Mouse (Mus musculus): ENCODE results near the gene Polr3h. TPM values are rescaled to one million over a fixed set of nuclear protein-coding genes. Genes with fewer than 3 reads are reported as not detected.

The Polr3h gene
- total RNA-seq, 2 experiments from 2014 or later: 46.7 to 58.5 TPM

DNA sequence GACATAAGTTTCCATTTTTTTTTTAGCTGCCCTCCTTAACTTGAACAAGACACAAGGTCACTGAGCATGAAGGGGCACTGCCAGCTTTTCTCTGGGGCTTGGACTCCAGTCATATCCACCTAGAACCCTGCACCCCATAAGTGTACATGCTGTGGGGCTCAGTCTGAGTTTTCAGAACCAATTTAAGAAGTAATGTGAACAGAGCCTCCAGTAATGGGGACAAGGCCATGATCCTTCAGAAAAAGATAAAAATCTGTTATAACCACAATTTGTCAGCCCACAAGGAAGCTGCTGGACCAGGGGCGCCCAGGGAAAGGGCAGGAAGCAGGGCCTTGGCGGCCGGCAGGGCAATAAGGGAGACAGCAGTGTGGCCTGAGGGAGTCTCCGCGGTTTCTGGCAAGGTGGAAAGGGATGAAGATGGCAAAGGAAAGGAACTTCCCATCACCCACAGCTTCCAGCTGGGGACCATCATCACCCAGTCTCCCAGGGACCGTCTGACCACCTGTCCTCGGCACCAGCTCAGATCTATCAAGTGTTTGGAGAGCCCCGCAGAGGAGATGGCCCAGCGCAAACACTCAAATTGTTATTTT is 73.5 kb downstream of the Polr3h start:
- DNase-seq (ENCODE audit: low spot score in 2 of 2): no peak
- intact Hi-C loops (cut with DNase I): no loop called here

DNA sequence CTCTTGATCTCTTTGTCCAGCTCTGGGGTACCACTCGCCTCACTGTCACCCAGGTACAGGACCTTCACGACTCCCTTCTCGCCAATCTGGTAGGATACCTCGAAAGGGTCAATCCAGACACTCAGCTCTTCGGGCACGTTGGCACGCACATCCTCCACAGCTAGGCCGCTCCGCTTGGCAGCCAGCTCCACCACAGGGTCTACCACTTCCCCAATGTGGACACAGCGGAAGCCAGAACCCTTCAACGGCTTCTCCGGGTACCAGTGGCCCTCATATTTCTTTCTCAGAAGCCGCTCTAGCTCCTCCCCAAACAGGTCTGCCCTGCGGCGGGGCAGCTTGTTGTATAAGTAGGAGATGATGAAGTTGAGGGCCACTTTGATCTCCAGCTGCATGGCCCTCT is 74.7 kb downstream of the Polr3h start:
- DNase-seq (ENCODE audit: low spot score in 2 of 2): no peak
- intact Hi-C loops (cut with DNase I): no loop called here

DNA sequence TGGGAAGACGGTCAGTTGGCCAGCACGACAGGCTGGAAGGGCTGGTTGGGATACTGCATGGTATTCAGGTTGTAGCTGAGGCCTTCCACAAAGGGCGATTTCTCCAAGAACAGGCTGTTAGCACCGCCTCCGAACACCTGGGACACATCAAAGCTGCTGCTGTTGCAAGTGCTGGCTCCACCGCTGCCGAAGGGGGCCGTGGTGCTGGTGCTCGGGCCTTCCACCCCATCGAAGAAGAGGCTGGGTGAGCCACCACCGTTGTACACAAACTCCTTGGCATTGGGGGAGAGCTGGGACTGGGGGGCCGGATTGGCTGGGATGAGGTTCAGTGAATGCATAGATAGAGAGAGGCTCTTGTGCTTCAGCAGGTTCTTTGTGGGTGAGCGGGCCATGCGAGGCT is 75.3 kb downstream of the Polr3h start:
- intact Hi-C loops (cut with DNase I): no loop called here
- no peak for DNase-seq (ENCODE audit: low spot score in 2 of 2)

DNA sequence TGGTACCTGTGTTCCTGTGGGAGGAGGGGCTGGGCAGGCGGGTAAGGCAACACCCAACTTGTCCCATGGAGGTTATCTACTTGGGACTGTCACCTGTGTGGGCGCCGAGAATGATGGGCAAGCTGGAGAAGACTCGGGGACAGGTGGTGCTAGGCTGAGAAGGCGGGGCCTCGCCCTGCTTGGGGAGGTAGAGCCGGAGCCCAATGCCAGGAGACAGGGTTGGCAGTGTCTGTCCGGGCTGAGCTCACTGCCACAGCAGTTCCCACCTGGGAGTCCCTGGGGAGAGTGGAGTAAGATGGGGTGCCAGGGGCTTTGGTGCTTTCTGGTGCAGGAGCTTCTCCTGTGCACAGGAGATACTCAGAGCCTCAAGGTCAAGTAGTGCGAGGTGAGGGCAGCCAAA is 76.9 kb downstream of the Polr3h start:
- no peak for DNase-seq (ENCODE audit: low spot score in 2 of 2)
- intact Hi-C loops (cut with DNase I): no loop called here

DNA sequence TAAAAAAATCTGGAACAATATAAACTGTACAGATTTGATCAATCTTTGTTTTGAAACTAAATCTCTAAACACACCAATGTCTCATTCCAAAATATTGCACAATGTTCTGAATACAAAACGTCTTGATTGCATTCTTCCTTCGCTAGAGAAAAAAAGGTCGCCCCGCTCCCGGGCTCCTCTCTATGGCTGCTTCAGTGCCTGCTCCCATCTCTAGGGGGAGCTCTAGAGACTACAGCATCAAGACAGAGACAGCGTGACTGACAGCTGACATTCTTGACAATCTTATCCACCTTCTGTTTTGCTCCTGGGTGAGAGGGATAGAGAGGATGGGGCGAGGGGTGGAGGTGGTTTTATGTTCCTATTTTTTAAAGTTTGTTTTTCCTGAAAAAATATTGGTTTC is 77.7 kb downstream of the Polr3h start:
- intact Hi-C loops (cut with DNase I): no loop called here
- no peak for DNase-seq (ENCODE audit: low spot score in 2 of 2)

DNA sequence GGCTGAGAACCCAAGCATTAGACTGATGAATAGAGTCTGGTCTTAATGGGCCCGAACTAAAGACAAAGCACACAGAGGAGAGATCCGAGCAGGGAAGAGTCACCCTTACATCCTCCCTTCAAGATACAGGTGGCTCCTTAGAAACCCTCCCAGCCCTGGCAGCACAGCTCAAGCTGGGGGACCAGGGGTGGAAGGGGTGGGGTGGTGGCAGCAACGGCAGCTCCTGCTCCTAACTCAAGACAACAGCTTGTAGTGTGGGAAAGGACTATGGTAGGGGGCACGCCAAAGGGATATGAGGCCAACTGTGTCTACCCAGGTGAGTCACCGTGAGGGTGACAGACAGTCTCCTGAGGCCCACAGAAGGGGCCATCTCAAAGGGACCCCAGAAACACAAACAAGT is 78.2 kb downstream of the Polr3h start:
- intact Hi-C loops (cut with DNase I): no loop called here

DNA sequence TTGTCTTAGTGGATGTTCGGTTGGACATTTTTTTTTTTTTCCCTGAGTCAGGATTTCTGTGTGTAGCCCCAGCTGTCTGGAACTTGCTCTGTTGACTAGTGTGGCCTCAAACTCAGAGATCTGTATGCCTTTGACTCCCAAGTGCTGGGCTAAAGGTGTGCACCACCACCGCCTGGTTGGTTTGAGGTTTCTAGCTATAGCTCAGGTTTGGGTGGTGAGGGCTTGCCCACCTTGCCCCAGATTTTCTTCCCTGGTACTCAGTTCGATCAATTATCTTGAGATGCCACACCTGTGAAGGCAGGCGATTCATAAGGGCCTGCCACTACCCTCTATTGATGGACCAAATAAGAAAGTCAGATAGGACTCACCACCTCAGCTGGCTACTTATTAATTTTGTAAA is 78.9 kb downstream of the Polr3h start:
- intact Hi-C loops (cut with DNase I): no loop called here
- no peak for DNase-seq (ENCODE audit: low spot score in 2 of 2)

More for the DNA sequence above, 78.2 kb downstream of the Polr3h start:
- DNase-seq (ENCODE audit: low spot score in 2 of 2): no peak

DNA sequence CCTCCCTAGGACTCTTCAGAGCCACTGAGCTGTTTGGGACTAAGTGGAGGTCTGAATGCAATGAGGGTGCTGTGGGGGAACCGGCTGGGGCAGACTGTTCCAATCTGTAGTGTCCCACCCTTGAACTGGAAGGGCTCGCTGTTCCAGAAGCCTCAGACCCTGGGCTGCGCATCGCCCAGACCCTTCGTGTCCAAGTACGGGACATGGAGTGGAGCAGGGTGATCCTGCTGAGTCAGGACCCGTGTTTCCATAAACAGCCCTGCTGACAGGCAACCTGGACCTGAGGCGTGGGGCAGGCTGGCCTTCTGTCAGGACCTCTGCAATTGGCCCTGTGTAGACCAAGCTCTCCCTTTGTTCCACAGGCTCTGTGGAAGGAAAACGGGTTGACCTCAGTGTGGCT is 79.3 kb downstream of the Polr3h start:
- no peak for DNase-seq (ENCODE audit: low spot score in 2 of 2)
- intact Hi-C loops (cut with DNase I): no loop called here

DNA sequence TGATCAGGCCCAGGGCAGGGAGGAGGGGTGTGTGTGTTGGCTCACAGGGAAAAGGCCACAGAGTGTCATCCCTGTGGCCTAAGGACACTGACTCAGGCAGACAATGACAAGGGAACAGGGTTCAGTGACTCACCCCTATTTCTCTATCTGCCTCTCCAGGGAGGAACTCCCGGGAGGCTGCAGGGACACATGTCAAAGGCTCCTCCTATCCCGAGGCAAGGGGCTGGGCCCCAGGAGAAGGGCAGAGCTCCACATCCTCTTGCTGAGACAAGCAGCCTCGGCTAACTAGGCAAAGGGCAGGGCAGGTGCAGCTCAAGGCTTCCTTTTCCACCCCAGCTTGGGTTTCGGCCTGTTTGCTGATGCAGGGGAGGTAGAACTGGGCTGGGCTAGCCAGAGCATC is 80.3 kb downstream of the Polr3h start:
- intact Hi-C loops (cut with DNase I): no loop called here
- DNase-seq (ENCODE audit: low spot score in 2 of 2): no peak

DNA sequence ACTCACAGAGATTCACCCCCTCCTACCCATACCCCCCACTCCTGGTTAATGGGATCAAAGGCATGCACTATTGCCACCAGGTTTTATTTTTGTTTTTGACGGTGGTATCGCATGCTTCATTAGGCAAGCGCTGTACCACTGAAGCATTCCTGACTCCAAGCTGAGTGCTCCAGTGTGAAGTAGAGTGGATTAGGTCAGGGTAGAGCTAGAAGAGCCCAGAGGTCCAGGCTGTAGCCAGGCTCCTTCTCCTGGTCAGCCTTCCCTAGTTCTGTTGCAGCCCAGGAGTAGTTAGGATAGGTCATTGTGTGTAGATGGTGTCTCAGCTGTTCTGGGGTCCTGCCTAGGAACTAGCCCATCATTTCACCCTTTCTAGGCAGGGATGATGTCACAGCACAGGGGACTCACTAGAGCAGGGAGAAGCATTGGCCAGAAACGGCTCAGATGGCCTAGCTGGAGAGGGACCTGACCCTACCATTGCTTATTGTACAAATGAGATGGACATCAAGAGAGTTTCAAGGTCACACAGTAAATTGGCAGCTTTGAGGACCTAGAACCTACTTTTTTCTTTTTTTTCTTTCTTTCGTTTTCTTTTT is 80.9 kb downstream of the Polr3h start:
- no peak for DNase-seq (ENCODE audit: low spot score in 2 of 2)
- intact Hi-C loops (cut with DNase I): no loop called here

DNA sequence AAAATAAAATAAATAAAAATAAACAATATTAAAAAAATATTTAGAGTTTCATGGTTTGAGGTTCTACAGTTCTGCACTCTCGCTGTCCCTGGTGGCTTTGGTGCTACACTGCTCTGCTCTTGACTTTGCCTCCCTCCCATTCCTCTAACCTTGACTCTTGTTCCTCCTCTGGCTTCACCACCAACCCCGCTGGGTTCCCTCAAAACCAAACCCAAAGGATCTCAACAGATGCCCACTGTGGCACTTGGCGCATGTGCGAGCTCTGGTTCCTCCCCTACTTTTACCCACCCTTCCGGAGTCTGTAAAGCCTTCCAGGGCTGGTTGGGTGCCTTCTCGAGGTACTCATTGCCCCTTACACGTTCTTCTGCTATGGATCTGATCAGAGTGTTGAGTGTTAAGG is 83.8 kb downstream of the Polr3h start:
- intact Hi-C loops (cut with DNase I): no loop called here
- DNase-seq (ENCODE audit: low spot score in 2 of 2): no peak

DNA sequence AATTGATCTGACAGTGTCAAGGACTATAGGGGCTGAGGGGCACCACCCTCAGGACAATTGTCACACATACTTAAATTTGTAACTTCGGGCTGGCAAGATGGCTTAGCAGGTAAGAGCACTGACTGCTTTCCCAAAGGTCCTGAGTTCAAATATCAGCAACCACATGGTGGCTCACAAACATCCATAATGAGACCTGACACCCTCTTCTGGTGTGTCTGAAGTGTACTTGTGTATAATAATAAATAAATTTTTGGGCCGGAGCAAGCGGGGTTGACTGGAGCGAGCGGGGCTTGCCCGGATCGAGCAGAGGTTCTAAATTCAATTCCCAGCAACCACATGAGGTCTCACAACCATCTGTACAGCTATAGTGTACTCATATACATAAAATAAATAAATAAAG is 85.7 kb downstream of the Polr3h start:
- DNase-seq (ENCODE audit: low spot score in 2 of 2): no peak
- intact Hi-C loops (cut with DNase I): no loop called here

DNA sequence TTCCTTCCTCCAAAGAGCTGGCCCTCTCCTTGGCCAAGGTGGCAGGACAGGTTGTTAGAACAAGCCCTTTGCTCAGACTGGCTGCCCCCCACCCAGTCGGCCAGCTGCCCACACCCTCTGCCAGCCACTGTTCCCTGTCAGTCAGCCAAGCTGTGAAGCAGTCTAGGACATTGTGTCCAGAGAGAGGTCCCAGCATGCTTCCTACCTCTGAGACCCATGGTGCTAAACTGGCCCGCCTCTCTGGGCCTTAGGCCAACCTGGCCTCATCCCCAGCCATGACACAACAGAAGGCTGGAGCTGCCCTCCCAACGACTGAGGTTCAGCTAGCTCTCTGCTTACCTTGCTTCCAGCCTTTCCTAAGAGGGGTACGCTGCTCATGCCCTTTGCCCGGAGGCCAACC is 86.4 kb downstream of the Polr3h start:
- intact Hi-C loops (cut with DNase I): no loop called here
- DNase-seq (ENCODE audit: low spot score in 2 of 2): peak; percentile 69 to 78

DNA sequence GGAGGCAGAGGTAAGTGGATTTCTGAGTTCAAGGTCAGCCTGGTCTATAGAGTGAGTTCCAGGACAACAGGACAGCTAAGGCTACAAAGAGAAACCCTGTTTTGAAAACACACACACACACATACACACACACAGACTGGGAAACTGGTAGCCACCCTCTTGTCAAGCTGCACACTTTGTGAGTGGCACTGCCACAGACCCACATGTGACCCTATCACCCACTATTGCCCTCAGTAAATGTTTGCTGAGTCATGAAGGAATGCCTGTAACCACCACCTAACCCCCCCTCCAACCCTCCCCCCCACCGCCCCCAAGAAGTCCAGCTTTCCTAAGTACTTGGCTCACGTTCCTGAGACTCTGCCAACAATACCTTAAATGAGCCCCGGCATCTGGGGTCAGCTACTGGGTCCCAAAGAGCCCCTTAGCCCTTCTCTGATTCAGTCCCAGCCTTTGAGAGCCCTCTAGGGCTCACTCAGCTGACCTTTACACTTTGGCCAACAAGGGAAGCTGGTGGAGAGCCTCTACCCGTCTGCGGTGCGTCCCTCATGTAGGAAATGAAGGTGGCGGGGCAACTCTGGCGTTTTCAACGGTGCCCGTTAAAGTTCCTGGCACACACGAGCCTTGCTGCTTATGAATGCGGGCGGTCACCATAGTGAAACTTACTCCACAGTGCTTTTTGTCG is 87.3 kb downstream of the Polr3h start:
- intact Hi-C loops (cut with DNase I): no loop called here

More for the DNA sequence above, 87.3 kb downstream of the Polr3h start:
- no peak for DNase-seq (ENCODE audit: low spot score in 2 of 2)

Other genes starting within 250 kb of the Polr3h start
- 10 to 100 TPM; 17.3 to 20.8 TPM for gene Chadl, start 229.0 kb downstream of the Polr3h start, total RNA-seq (2021)
- 100 to 1,000 TPM; 177 to 182 TPM for gene Zc3h7b, start 181.2 kb downstream of the Polr3h start, total RNA-seq (2021)
- 100 to 1,000 TPM; 206 to 228 TPM for gene Rangap1, start 180.7 kb downstream of the Polr3h start, total RNA-seq (2021)
- gene Tef, start 123.8 kb downstream of the Polr3h start, total RNA-seq (2021): 100 to 1,000 TPM; 244 to 267 TPM
- gene Tob2, start 67.4 kb downstream of the Polr3h start, total RNA-seq (2021): 10 to 100 TPM; 26.4 to 37.6 TPM
- gene Phf5a, start 54.3 kb downstream of the Polr3h start, total RNA-seq (2021): 10 to 100 TPM; 31.0 to 36.3 TPM
- gene Aco2, start 53.9 kb downstream of the Polr3h start, total RNA-seq (2021): 100 to 1,000 TPM; 425 to 455 TPM
- 10 to 100 TPM; 83.6 to 86.1 TPM for gene Csdc2, start 10.5 kb upstream of the Polr3h start, total RNA-seq (2021)
- gene Pmm1, start 34.7 kb upstream of the Polr3h start, total RNA-seq (2021): 100 to 1,000 TPM; 197 to 221 TPM
- not detected for gene 1700029P11Rik, start 54.3 kb upstream of the Polr3h start, total RNA-seq (2021)
- gene Xrcc6, start 61.6 kb upstream of the Polr3h start, total RNA-seq (2021): 10 to 100 TPM; 19.1 to 33.7 TPM
- gene Desi1, start 107.6 kb upstream of the Polr3h start, total RNA-seq (2021): 100 to 1,000 TPM; 103 to 118 TPM
- 100 to 1,000 TPM; 102 to 107 TPM for gene Snu13, start 121.4 kb upstream of the Polr3h start, total RNA-seq (2021)
- not detected for gene 4930407I10Rik, start 132.9 kb upstream of the Polr3h start, total RNA-seq (2021)
- 1 to 10 TPM; 3.4 to 3.6 TPM for gene Mei1, start 143.8 kb upstream of the Polr3h start, total RNA-seq (2021)
- 10 to 100 TPM in 1 of 2 experiments, 1 to 10 TPM in 1; 9.5 to 14.2 TPM for gene Ccdc134, start 201.7 kb upstream of the Polr3h start, total RNA-seq (2021)
- gene Srebf2, start 220.9 kb upstream of the Polr3h start, total RNA-seq (2021): 100 to 1,000 TPM; 183 to 198 TPM